Comparison of ENCODE assay signal across 7 mouse cellular contexts in genomic region chr17:85800357-85801078, GRCm38 (mm10).
A peak's percentile ranks its signal among the peaks of the same experiment; 100 is the strongest.
DNase-seq lines count a peak whose midpoint lies in the region; ATAC-seq lines count a peak whose summit lies in the region.

No protein-coding gene starts in this region.

- WGBS in lung, embryonic 16.5 days: 11% methylated on average over 44 of the region's 44 CpGs
- 3% methylated on average over 42 of the region's 44 CpGs for WGBS in forebrain, embryonic 14.5 days
- WGBS in limb, embryonic 12.5 days: 1% methylated on average over 43 of the region's 44 CpGs

- H3K36me3 ChIP-seq in lung, embryonic 16.5 days (ENCODE audit: control insufficient read depth, insufficient read depth, low read length): no peaks in the 10 kb centered on the region
- H3K36me3 ChIP-seq in forebrain, embryonic 14.5 days (ENCODE audit: control insufficient read depth, insufficient read depth, low read length): no peaks in the 10 kb centered on the region
- no peaks in the 10 kb centered on the region for H3K36me3 ChIP-seq in limb, embryonic 12.5 days

- peaks cover 67% of the 10 kb centered on the region for H3K27me3 ChIP-seq in lung, embryonic 16.5 days (ENCODE audit: control insufficient read depth, insufficient read depth, low read depth, low read length)
- peaks cover 62% of the 10 kb centered on the region for H3K27me3 ChIP-seq in forebrain, embryonic 14.5 days (replicated peaks; ENCODE audit: control insufficient read depth, insufficient read depth, low read length)
- H3K27me3 ChIP-seq in limb, embryonic 12.5 days: peaks cover 60% of the 10 kb centered on the region

- no peaks in the 10 kb centered on the region for H3K9me3 ChIP-seq in lung, embryonic 16.5 days (ENCODE audit: control insufficient read depth, low read length)
- H3K9me3 ChIP-seq in forebrain, embryonic 14.5 days (replicated peaks; ENCODE audit: control insufficient read depth, low read length): no peaks in the 10 kb centered on the region
- no peaks in the 10 kb centered on the region for H3K9me3 ChIP-seq in limb, embryonic 12.5 days

- ATAC-seq in lung, embryonic 16.5 days (ENCODE audit: low read depth): peak; percentile 64; the same call in 1 of the 2 replicates
- ATAC-seq in forebrain, embryonic 14.5 days: peak; percentile 40; the same call in 1 of the 2 replicates
- peak; percentile 47; the same call in 1 of the 2 replicates for ATAC-seq in limb, embryonic 12.5 days (ENCODE audit: insufficient number of reproducible peaks, insufficient read depth, low FRiP score, low TSS enrichment, low read depth)

- no peak overlapping the region for H3K27ac ChIP-seq in lung, embryonic 16.5 days (ENCODE audit: low read length)
- H3K27ac ChIP-seq in forebrain, embryonic 14.5 days (ENCODE audit: low read depth, low read length): no peak overlapping the region
- H3K27ac ChIP-seq in limb, embryonic 12.5 days: peak overlapping the region; percentile 85

- H3K4me1 ChIP-seq in lung, embryonic 16.5 days (replicated peaks; ENCODE audit: control insufficient read depth, insufficient read depth, low read length): peaks cover 11% of the 10 kb centered on the region
- peaks cover 8% of the 10 kb centered on the region; the same call in 1 of the 2 replicates for H3K4me1 ChIP-seq in forebrain, embryonic 14.5 days (ENCODE audit: control insufficient read depth, insufficient read depth, low read length)
- H3K4me1 ChIP-seq in limb, embryonic 12.5 days (replicated peaks): peaks cover 49% of the 10 kb centered on the region

- DNase-seq in lung, postnatal 14 days: no peak
- no peak for DNase-seq in forebrain, embryonic 14.5 days (ENCODE audit: low spot score)
- peak; percentile 37 for DNase-seq in retina, embryonic 14.5 days (ENCODE audit: low spot score)
- DNase-seq in thymus, postnatal 4 days: no peak
- no peak for DNase-seq in cerebellum, adult 18-20 months

- peak overlapping the region; percentile 66 for H3K9ac ChIP-seq in lung, embryonic 16.5 days (ENCODE audit: low read length)
- H3K9ac ChIP-seq in forebrain, embryonic 14.5 days (ENCODE audit: low read length): peak overlapping the region; percentile 48
- H3K9ac ChIP-seq in limb, embryonic 12.5 days (replicated peaks): peak overlapping the region; percentile 78

- H3K4me2 ChIP-seq in lung, embryonic 16.5 days (ENCODE audit: low read depth, low read length): peak overlapping the region; percentile 85
- H3K4me2 ChIP-seq in forebrain, embryonic 14.5 days (ENCODE audit: low read length): peak overlapping the region; percentile 81
- H3K4me2 ChIP-seq in limb, embryonic 12.5 days: peak overlapping the region; percentile 97

- peak overlapping the region; percentile 49 for H3K4me3 ChIP-seq in lung, embryonic 16.5 days (ENCODE audit: low read length)
- peak overlapping the region; percentile 37 for H3K4me3 ChIP-seq in forebrain, embryonic 14.5 days (ENCODE audit: low read depth, low read length)
- H3K4me3 ChIP-seq in limb, embryonic 12.5 days (replicated peaks): peak overlapping the region; percentile 55
